Mouse (Mus musculus): ENCODE data around the gene Edf1.

DNA sequence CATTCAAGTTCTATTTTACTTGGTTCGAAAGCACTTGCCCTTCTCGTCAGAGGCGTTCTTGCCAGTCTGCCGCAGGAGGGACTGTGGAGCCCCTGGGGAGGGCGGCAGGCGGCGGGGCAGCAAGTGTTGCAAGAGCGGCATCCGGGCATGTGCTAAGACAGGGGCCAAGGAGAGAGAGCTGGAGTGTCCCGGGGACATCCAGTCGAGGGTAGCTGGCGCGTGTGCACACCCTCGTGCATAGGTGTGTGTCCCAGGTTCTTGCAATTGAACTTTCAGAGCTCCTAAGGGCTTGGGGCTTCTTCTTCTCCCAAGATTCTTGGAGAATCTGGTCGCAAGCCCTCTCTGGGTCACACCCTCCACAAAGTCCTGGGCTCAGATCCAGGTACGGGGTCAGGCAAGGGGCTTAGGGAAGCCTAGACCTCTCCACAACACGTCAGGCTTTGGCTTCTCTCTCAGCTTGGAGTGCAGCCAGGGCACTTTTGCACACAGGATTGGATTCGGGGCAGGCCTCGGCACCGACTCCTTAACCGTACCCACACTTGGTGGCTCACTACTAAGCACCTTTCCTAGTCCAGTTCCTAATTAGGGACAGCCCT is 17.9 kb downstream of the Edf1 start:
- TF ChIP-seq CTCF (IDR thresholded peaks at IDR 0.05; ENCODE audit: extremely low read depth, insufficient read depth, low read length) (no peak), POLR2A (IDR thresholded peaks at IDR 0.05; ENCODE audit: extremely low read depth, insufficient read depth, low read length) (0 out of 2 replicates have a peak, but pooled peaks have one; percentile 4)

Data from cortical plate, adult 2 months (tissue).